Mouse (Mus musculus): ENCODE measurements at regions not wholly inside any gene's neighbourhood (a gene's known extent, or its start where the extent isn't known, plus 50 kb on each side); places are given as distances from the start of the nearest gene placed in this dataset.

- ATAC-seq: no peak
Measured at GRCm38 (mm10) chr2:72541246-72541645, 65.3 kb downstream of the Cdca7 start.

- no peak for ATAC-seq
Measured at GRCm38 (mm10) chr2:72545453-72545852, 69.5 kb downstream of the Cdca7 start.

DNA sequence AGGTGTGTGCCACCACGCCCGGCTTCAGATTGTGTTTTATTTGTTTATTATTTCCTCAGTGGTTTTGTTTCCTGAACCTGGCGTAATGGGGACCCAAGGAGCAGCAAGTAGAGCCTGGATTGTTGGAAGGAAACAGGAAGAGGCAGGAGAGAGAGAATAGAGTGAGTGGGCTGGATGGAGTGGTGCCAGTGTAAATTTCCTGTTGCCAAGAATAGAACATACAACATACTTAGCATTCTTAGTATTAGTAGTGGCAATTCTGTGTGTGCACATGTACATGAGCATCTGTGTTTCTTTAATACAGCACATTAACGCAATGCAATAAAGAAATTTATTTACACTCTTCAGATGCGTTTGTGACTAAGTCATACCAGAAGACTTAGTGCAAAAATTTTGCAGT is 70.5 kb downstream of the Cdca7 start:
- no peak for ATAC-seq

DNA sequence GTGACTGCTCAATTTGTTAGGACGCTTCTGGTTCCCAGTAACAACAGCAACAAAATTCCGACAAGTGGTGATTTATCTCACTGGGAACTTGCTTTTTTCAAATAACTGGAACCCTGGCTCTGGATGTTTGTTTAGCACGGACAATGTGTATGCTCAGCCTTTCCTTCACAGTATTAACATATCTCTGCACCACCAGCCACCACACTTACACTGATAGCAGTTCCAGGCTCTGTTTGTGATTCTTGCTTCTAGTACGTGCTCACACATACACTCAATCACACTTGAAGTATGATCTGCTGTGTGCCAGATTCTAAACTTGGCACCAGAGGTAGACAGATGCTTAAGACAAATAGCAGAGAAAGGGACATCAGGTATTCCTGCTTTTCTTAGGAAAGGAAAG is 71.0 kb downstream of the Cdca7 start:
- no peak for ATAC-seq

DNA sequence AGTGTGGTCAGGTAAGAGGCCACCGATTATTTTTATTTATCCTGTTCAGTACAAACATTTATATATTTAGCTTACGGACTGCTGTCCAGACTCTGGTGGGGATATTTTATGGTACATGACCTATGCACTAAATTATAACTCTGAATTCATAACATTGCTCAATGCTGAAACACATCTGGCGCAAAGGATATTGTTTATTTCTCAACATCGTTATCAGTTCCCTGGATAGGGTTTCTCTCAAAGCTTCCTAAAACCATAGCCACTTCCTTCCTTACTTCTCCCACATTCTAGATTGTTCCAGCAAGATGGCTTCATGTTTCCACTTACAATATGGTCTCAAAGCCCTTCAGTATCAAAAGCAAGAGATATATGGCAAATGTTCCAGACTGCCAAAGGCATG is 75.3 kb downstream of the Cdca7 start:
- ATAC-seq: no peak

GRCm38 (mm10) chr2:72554603-72555002 is 78.6 kb downstream of the Cdca7 start:
- no peak for ATAC-seq

GRCm38 (mm10) chr2:72555116-72555515 is 79.2 kb downstream of the Cdca7 start:
- no peak for ATAC-seq

DNA sequence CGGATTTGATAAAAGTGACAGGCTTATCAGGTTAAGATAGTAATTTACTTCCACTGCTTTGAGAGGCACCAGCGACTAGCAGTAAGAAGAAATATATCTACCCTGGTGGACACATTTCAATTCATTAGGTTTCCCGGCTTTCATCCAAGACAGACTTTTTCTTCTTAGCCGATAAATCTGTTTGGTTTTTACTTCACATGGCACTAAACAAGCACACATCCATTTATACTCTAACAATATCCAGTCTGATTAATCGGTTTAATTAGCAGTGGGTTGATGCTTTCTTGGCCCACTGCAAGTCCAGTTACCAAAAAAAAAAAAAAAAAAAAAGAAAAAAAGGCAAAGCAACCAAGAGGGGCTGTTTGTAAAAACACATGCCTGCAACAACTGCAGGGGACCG is 79.6 kb downstream of the Cdca7 start:
- ATAC-seq: no peak

- ATAC-seq: no peak
Measured at GRCm38 (mm10) chr2:72556064-72556821, 80.3 kb downstream of the Cdca7 start.

- ATAC-seq: no peak
Measured at GRCm38 (mm10) chr2:72557161-72557560, 81.2 kb downstream of the Cdca7 start.

DNA sequence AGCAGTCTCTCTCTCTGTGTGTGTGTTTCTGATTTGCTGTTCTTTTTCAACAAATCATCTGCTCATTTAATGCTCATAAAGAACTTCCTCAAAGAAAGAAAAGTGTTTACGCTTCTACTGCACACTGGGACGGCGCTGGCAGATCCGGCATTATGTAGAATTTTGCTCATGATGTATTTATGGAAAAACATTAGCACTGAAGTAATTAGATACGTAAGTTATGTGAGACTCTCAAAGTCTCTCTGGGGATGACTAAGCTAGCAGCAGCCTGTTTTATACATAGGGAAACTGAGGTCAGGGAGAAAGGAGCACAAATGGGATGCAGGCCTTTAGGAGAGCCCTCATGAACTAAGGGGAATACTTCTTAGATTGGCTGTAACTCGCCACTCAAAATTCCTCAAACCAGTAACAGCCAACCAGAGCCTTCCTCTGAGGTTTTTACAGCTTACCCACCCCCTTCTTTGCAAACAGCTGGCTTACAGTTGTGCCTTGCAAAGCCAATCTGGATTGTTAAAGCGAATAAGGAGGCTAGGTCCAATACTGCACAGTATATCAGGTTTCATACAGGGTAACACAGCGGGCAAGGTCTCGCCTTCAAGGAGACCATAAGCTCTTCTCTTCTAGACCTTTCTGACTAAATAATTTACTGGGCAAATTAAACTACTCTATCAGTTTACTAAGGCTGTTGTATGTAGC is 81.8 kb downstream of the Cdca7 start:
- ATAC-seq: no peak

GRCm38 (mm10) chr2:72561383-72561782 is 85.4 kb downstream of the Cdca7 start:
- ATAC-seq: no peak

- no peak for ATAC-seq
Measured at GRCm38 (mm10) chr2:72578322-72578721, 102.4 kb downstream of the Cdca7 start.

GRCm38 (mm10) chr2:72581136-72581535 is 105.2 kb downstream of the Cdca7 start:
- ATAC-seq: no peak

GRCm38 (mm10) chr2:72588814-72589213 is 112.9 kb downstream of the Cdca7 start:
- ATAC-seq: no peak

GRCm38 (mm10) chr2:72592011-72592410 is 116.1 kb downstream of the Cdca7 start:
- no peak for ATAC-seq

DNA sequence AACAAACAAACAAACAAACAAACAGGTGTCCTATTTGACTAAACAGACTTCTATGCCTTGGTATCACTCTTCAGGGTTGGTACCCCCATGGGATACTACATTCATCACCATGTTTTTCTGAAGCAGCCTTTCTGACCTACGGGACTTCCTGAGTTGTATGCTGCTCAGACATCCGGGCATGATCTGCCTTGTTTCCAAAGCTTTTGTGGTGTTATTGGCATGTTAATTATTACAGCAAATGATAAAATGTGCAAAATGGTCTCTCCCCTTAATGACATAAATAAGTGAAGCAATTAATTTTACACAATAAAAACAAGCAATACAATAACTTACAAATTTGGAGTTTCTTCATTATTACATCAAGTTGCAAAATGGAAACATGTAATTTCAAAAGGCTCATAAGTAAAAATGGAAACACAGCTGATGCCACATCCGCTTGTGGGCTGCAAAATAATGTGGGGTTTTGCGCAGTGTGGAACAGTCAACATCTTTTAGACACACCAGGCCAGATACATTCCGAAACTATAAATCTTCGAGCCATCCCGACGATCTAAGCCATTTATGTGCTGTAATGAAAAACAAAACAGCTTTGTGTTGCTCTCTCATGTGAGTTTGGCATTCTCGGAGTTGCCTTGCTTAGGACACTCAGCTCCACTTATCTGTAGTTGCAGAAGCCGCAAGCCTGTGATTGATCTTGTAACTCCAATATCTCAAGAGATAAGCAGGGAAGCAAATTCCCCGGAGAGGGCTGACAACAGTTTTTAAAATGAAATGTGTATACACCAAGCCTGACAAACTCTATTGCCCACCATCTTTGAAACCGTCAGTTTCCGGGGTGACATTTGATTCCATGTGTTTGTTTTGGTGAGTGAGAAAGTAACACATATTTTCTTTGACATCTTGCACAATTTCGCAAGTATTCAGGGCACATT is 121.3 kb downstream of the Cdca7 start:
- no peak for ATAC-seq

- ATAC-seq: no peak
Measured at GRCm38 (mm10) chr2:72597941-72598340, 122.0 kb downstream of the Cdca7 start.

GRCm38 (mm10) chr2:72600723-72601122 is 124.8 kb downstream of the Cdca7 start:
- ATAC-seq: no peak

DNA sequence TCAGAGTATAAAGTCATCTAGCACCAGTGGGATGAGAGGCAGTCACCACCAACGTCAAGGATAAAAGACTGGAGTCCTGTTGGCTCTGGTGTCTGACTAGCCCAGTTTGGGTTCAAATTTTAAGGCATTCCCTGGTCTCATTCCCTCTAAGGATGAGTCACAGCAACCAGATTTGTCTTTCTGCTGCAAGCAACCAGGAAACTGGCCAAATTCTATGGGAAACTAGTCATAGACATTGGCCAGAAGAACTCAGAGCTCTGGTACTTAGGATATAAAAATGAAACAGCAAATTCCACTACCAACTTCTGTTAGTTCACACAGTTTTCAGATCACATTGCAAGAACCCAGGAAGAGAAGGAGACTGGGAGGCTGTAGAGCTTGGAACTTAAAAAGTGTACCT is 126.2 kb downstream of the Cdca7 start:
- ATAC-seq: no peak

DNA sequence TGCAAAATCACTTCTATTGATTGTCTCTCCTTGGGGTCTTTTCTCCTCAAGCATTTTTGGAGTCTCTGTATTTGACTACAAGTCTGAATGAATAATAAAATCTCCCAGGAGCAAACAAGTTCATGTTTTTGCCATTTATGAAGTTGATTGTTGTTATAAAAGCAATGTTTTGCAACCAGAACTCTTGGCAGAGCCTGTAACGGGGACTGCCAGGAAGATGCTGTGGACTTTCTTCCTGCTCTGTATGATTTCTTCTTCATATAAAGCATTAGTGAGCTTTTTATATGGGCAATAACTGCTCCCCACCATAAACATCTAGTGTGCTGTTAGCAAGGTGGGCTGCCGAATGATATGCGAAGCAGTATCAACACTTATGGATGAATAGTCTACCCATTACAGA is 136.3 kb downstream of the Cdca7 start:
- no peak for ATAC-seq

GRCm38 (mm10) chr2:72614256-72614655 is 138.3 kb downstream of the Cdca7 start:
- no peak for ATAC-seq

DNA sequence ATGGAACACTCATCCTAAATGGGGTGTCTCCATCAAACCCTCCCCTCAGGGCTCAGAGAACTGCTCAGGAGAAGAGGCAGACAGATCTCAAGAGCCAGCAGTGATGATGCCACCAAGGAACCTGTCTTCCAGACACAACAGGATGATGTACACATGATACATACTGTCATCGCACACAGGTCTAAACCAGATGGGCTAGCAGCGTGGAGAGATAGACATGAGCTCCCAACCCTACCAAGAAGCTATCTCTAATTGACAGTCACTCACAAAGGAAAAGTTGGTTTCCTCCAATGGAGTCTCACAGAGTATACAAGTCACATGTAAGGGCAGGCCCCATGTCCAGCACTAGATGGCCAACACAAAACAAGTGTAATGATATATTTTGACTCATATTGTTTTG is 139.9 kb downstream of the Cdca7 start:
- ATAC-seq: no peak
